Mouse (Mus musculus) spleen, postnatal 36 days (tissue): ENCODE data around the gene Gm49354.
A peak's percentile ranks its signal among the peaks of the same experiment; 100 is the strongest.
"Not testable (repeated sequence)": the region's sequence is repeated elsewhere in the genome, so short reads cannot be mapped to it uniquely, and the experiment has no call there.

Experiments used
- DNase-seq, 2 experiments: peaks; one replicate each; pipeline ENCODE4 v3.0.0; 2022; ENCODE audit warnings: low spot score in 2 of 2, mixed read lengths in 1 of 2

Gm49354 gene

DNA sequence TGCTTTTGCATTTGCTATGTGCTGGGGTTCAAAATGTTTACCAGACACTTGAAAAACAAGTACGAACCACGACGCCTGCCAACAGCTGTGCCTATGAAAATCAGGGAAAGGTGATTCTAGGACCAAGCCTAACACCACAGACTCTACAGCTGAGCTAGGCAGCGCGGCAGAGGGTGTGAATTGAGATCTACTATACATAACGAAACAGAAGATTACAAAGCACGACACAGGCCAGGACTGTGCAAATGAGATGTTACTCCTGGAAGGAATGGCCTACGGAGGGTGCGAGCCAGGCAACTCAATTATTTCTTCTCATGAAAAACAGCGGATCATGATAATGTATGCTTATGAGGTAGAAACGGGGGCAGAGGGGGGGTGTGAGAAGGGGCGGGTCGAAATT is 13.5 kb downstream of the Gm49354 start:
- no peak for DNase-seq

DNA sequence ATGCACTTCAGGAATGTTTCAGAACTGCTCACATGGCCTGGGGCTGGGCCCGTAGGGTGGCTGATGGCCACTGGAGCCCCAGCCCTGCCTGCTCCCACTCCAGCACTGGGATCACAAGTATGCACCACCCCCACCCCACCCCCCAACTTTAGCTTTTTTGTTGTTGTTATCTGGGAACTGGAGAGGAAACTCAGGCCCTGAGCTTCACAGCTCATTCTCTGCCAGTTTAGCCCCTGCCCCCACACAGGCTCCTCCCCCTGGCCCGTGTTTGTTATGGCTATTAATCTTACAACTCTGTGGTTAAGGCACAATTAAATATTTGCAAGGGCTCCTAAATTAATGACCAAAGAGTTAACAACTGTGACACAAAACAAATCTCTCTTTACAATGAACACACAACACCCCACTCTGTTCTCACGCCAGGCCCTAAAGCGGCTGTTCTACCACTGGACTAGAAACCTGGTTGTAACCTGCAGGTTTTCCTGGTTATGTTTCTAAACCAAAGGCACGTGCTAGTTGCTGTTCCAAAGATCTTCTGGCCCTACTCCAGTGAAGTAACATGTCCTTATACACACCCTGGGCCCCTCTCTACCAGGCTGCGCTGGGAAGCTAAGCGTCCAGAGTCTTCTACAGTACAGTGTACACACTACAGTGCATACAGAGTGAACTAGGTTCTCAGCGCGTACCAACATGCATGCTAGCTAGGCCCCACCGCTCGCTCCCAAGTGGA is 15.1 kb downstream of the Gm49354 start:
- DNase-seq = no peak

GRCm38 (mm10) chr13:59762791-59763190 is 19.3 kb downstream of the Gm49354 start:
- peak; percentile 20 to 47 for DNase-seq

DNA sequence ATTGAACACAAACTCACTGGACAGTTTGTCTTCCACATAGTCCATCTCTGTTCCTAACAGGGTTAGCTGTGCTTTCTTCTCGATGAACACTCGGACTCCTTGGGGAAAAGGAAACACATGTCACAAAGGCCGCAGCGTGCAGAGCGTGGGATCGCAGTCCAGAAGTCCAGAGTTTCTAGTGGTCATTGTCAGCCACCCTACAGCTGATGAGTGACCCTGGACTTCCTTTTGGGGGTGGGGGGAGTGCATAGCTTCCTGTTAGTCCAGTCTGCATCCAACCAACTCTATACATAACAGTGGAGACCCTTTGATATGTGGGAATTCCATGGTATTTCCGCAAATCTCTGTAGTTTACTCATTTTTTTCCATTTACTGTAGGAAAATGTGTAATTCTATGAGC is 25.1 kb downstream of the Gm49354 start:
- DNase-seq = no peak

- DNase-seq = no peak
Measured at GRCm38 (mm10) chr13:59750310-59750709, 31.7 kb downstream of the Gm49354 start.

DNA sequence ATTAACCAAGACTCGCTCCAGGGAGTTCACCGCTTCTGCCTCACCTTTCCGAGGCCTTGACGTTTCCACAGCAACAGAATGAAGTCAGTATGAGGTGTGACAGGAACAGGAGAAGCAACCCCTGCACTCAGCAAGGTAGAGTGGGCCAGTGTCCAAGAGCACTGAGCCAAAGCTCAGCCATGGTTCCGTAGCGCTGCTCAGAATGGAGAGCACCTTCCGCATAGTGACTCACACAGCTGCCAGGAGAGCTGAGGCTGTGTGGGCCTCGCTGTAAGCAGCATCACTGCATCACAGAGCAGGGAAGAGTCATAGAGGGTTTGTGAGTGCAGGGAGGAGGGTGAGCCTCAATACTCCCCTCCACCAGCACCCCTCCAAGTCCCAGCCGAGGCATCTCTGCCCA is 35.3 kb downstream of the Gm49354 start, which contains the start of gene 1700014D04Rik:
Gene 1700014D04Rik, minus strand, starts transcription at position 42 of the 400 bp plus-strand sequence.
- DNase-seq = no peak

DNA sequence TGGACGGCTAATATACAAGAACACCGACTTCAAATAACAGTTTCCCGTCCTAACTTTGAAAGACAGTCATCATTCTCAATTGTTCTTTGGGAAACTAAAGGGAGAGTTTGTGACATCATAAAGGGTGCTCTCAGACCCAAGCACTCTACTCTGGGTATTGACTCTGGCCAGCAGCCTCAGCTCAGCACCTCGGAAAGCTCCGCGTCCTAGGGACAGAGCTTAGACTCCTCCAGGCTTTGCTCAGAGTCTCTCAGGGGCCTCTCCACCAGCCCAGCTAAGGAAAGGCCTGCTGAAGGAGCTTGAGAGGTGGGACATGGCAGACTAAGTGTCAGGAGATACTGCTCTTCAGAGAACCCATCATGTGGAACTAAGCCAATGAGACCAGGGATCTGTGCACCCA is 35.9 kb downstream of the Gm49354 start:
- no peak for DNase-seq

DNA sequence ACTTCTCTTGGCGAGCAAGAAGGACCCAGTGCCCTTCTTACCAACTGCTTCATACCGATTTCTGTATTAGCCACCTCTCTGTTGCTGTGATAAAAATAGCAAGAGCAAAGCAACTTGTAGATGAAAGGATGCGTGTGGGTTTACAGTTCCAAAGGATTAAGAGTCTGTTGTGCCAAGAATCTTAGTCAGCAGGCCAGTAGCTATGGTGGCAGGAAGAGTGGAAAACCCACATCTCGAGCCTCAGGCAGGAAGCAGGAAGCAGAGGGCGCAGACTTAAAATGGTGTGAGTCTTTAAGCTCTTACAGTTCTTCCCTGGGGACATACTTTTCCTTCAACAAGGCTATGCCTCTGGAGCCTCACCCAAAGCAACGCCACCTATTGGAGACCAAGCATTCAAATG is 36.6 kb downstream of the Gm49354 start:
- no peak for DNase-seq

DNA sequence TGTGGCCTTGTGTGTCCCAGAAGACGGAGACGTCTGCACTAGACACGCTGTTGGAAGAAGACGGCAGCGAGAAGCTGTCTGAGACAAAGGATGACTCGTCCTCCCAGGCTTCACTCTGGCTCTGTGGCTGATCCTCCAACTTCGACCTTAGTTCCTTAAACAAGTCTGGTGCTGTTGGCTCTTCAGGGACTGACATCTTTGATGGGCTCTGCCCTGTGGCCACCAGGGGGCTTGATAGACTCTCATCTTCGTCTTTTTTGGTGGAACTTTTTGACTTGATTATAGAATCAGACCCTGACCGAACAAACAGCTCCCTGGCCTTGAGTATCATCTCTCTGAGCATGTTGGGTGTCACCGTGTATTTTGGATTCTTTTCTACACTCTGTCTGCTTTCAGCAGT is 40.3 kb downstream of the Gm49354 start:
- DNase-seq = peak in 1 of 2 experiments; percentile 13

GRCm38 (mm10) chr13:59741096-59741495 is 40.9 kb downstream of the Gm49354 start:
- DNase-seq = no peak

- peak; percentile 23 to 41 for DNase-seq
Measured at GRCm38 (mm10) chr13:59739397-59739796, 42.6 kb downstream of the Gm49354 start.

GRCm38 (mm10) chr13:59738455-59738854 is 43.6 kb downstream of the Gm49354 start:
- peak; percentile 14 to 46 for DNase-seq

DNA sequence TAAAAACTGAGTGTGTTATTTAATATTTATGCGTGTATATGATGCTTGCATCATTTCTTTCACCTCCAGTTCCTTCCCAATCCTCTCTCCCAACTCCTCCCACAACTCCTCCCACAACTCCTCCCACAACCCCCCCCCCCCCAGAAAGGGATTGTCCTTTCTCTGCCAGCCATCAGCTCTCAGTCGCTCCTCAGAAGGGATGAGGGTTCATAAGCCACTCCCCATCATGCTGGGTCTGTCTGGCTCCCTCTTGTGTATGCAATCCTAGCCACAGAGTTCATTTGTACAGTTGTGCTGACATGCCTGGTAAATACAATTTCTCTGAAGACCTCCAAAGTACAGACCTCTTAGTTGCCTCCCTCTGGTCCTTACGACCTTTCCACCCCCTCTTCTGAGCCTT is 46.9 kb downstream of the Gm49354 start:
- no peak for DNase-seq

- DNase-seq = peak; percentile 15 to 27
Measured at GRCm38 (mm10) chr13:59734347-59734746, 47.7 kb downstream of the Gm49354 start.

GRCm38 (mm10) chr13:59733936-59734335 is 48.1 kb downstream of the Gm49354 start:
- no peak for DNase-seq

DNA sequence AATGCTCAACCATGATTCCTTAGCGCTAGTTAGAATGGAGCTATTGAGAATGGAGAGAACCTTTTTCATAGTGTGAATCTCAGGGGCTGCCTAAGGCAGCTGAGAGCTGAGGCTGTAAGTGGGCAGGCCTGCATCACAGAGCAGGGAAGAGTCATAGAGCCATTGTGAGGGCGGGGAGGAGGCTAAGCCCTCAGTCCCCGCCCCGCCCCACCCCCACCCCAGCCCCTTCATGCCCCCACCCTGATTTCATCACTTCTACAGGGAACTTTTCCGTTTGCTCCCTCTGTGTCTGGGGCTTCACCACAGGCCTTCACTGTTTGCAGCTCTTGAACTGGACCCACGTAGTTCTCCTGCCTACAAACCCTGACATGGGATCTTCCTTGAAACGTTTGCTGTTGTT is 50.4 kb downstream of the Gm49354 start, which contains the start of gene Spata31d1d:
Gene Spata31d1d, minus strand, starts transcription at position 101 of the 400 bp plus-strand sequence.
- no peak for DNase-seq

- peak; percentile 73 to 76 for DNase-seq
Measured at GRCm38 (mm10) chr13:59728378-59729093, 53.5 kb downstream of the Gm49354 start.

- no peak for DNase-seq
Measured at GRCm38 (mm10) chr13:59726139-59726867, 55.7 kb downstream of the Gm49354 start.

DNA sequence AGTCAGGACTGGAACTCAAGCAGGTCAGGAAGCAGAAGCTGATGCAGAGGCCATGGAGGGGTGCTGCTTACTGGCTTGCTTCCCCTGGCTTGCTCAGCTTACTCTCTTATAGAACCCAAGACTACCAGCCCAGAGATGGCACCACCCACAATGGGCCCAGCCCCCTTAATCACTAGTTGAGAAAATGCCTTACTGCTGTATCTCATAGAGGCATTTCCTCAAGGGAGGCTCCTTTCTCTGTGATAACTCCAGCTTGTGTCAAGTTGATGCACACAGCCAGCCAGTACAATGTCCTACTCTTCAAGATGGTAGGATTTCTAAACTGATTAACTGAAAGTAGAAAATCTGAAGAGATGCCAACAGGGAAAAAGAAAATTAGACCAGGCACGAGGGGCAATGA is 60.0 kb downstream of the Gm49354 start:
- DNase-seq = not testable (repeated sequence)

DNA sequence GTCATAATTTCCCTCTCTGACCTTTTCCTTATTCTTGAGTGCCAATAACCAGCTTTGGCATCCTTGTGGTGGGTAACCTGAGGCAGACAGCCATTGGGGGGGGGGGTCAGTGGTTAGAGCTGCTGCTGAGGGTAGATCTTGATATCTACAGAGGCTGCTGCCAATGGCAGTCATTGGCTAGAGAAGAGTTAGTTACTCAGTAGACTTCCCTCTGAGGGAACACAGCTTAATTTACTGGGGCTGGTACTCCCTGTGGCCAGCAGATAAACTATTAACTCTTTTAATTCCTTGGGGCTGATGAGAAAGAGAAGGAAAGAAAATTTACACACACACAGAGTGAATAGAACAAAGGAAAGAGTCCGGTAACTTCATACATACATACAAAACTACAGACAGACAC is 62.6 kb downstream of the Gm49354 start:
- DNase-seq = no peak

GRCm38 (mm10) chr13:59718857-59719440 is 63.1 kb downstream of the Gm49354 start:
- not testable (repeated sequence) for DNase-seq

- DNase-seq = peak; percentile 26 to 29
Measured at GRCm38 (mm10) chr13:59713710-59714109, 68.3 kb downstream of the Gm49354 start.
